ENCODE assay signal across 11 mouse cellular contexts in genomic region chr8:121234915-121235314, GRCm38 (mm10).
DNase-seq lines count a peak whose midpoint lies in the region; ATAC-seq and TF ChIP-seq lines count a peak whose summit lies in the region.
"Had no signal": no experiment of that assay in that cellular context is flagged by ENCODE, and none has a peak within 500 bp of the region (broad histone marks: within the 10 kb centered on the region; RNA-seq: fewer than 3 reads in every experiment).

No protein-coding gene starts in this region.

- no peak overlapping the region for H3K4me3 ChIP-seq in kidney, postnatal 0 days (replicated peaks; ENCODE audit: low read depth, low read length)
- no peak overlapping the region for H3K4me3 ChIP-seq in kidney, embryonic 14.5 days (ENCODE audit: low read length)
- no peak overlapping the region for H3K4me3 ChIP-seq in CH12.LX (replicated peaks in 1 of 3; ENCODE audit: low read depth in 2 of 3, low read length in 2 of 3, poor library complexity in 1 of 3)
- H3K4me3 ChIP-seq: liver, embryonic 13.5 days had no signal

- H3K36me3 ChIP-seq in kidney, postnatal 0 days (ENCODE audit: insufficient read depth, low read length), result no peaks in the 10 kb centered on the region
- no peaks in the 10 kb centered on the region for H3K36me3 ChIP-seq in kidney, embryonic 14.5 days (ENCODE audit: control insufficient read depth, insufficient read depth, low read length)
- H3K36me3 ChIP-seq in CH12.LX (replicated peaks in 1 of 2; ENCODE audit: control insufficient read depth in 1 of 2, insufficient read depth in 1 of 2, low read length in 1 of 2), result no peaks in the 10 kb centered on the region
- H3K36me3 ChIP-seq: liver, embryonic 13.5 days had no signal

- ATAC-seq in kidney, postnatal 0 days (replicated peaks; ENCODE audit: low FRiP score, low read depth), result no peak
- no peak for ATAC-seq in kidney, embryonic 14.5 days (ENCODE audit: low FRiP score, low TSS enrichment)
- ATAC-seq in megakaryocyte progenitor cell, adult 5-6 weeks (replicated peaks; ENCODE audit: poor library complexity), result peak; percentile 75
- ATAC-seq: hindbrain, embryonic 16.5 days had no signal

- H3K9ac ChIP-seq in kidney, postnatal 0 days (ENCODE audit: low read depth, low read length), result no peak overlapping the region
- no peak overlapping the region for H3K9ac ChIP-seq in kidney, embryonic 14.5 days (ENCODE audit: low read depth, low read length)
- no peak overlapping the region for H3K9ac ChIP-seq in CH12.LX (ENCODE audit: insufficient read depth, low read depth)
- H3K9ac ChIP-seq: liver, embryonic 13.5 days had no signal

- no peaks in the 10 kb centered on the region for H3K9me3 ChIP-seq in kidney, postnatal 0 days (replicated peaks; ENCODE audit: low read length)
- H3K9me3 ChIP-seq in kidney, embryonic 14.5 days (ENCODE audit: control insufficient read depth, low read length), result no peaks in the 10 kb centered on the region
- peaks cover 7% of the 10 kb centered on the region for H3K9me3 ChIP-seq in CH12.LX (replicated peaks; ENCODE audit: low read length)
- H3K9me3 ChIP-seq: liver, embryonic 13.5 days had no signal

- no peak overlapping the region for H3K27ac ChIP-seq in kidney, postnatal 0 days
- no peak overlapping the region for H3K27ac ChIP-seq in kidney, embryonic 14.5 days (ENCODE audit: low read depth, low read length)
- H3K27ac ChIP-seq in CH12.LX (ENCODE audit: insufficient read depth, low read depth), result no peak overlapping the region
- H3K27ac ChIP-seq: liver, embryonic 13.5 days had no signal

- in situ Hi-C loops in CH12.LX (cut with MboI; ENCODE audit: low pct_ligation_motif_present, low pct_unique_long_range_greater_than_20kb, low sequenced_read_pairs), result no loop called here

- dilution Hi-C loops in CH12.LX (cut with MboI; ENCODE audit: extremely low pct_ligation_motif_present, extremely low pct_unique_long_range_greater_than_20kb, low sequenced_read_pairs), result no loop called here

- no peak for TF ChIP-seq POLR2A in CH12.LX (IDR thresholded peaks at IDR 0.05; ENCODE audit: low read depth, low read length)
- no peak for TF ChIP-seq POLR2A in brain, embryonic 14.5 days (IDR thresholded peaks at IDR 0.05; ENCODE audit: borderline replicate concordance, extremely low read depth, insufficient read depth, insufficient read length, poor library complexity, severe bottlenecking)

- 71% methylated on average over 7 of the region's 7 CpGs for WGBS in kidney, postnatal 0 days
- WGBS in kidney, embryonic 14.5 days, result 72% methylated on average over 7 of the region's 7 CpGs

- no peak; the same call in 1 of the 2 replicates for TF ChIP-seq RAD21 in CH12.LX (IDR thresholded peaks at IDR 0.05; ENCODE audit: low read depth, low read length)

- DNase-seq in kidney, postnatal 0 days (ENCODE audit: low spot score), result no peak
- no peak for DNase-seq in CH12.LX (ENCODE audit: extremely low read depth)
- DNase-seq in brain, embryonic 14.5 days (ENCODE audit: low read depth), result no peak
- no peak for DNase-seq in layer of hippocampus, postnatal 10 days (ENCODE audit: low spot score in 2 of 2)
- no peak for DNase-seq in spleen, postnatal 36 days (ENCODE audit: low spot score in 2 of 2)
- DNase-seq in right cerebral cortex, postnatal 4 days, result no peak
- DNase-seq: adrenal gland, postnatal 25 days; liver, embryonic 13.5 days had no signal

- TF ChIP-seq CTCF in kidney, postnatal 0 days (IDR thresholded peaks at IDR 0.05; ENCODE audit: low read depth), result peak; percentile 73
- peak; percentile 39 to 66; a peak in 2 of 4 replicates for TF ChIP-seq CTCF in CH12.LX (conservative IDR thresholded peaks at IDR 0.05 in 1 of 2, IDR thresholded peaks at IDR 0.05 in 1 of 2; ENCODE audit: low read depth in 2 of 2, low read length in 2 of 2)
- peak; percentile 66 for TF ChIP-seq CTCF in brain, embryonic 14.5 days (IDR thresholded peaks at IDR 0.05; ENCODE audit: borderline replicate concordance, extremely low read depth, insufficient read depth, insufficient read length)

- H3K4me1 ChIP-seq in kidney, postnatal 0 days (replicated peaks; ENCODE audit: insufficient read depth, low read length), result no peaks in the 10 kb centered on the region; the same call in 1 of the 2 replicates
- H3K4me1 ChIP-seq in kidney, embryonic 14.5 days (ENCODE audit: control insufficient read depth, insufficient read depth, low read length), result peaks cover 5% of the 10 kb centered on the region; the same call in 1 of the 2 replicates
- H3K4me1 ChIP-seq in CH12.LX (ENCODE audit: control insufficient read depth in 1 of 2, insufficient read depth in 2 of 2), result no peaks in the 10 kb centered on the region
- H3K4me1 ChIP-seq: liver, embryonic 13.5 days had no signal

- H3K27me3 ChIP-seq in kidney, postnatal 0 days (ENCODE audit: insufficient read depth, low read length), result no peaks in the 10 kb centered on the region
- no peaks in the 10 kb centered on the region for H3K27me3 ChIP-seq in kidney, embryonic 14.5 days (ENCODE audit: control insufficient read depth, insufficient read depth, low read length)
- peaks cover 37% of the 10 kb centered on the region for H3K27me3 ChIP-seq in CH12.LX (replicated peaks)
- H3K27me3 ChIP-seq: liver, embryonic 13.5 days had no signal

- H3K79me2 ChIP-seq in CH12.LX (replicated peaks; ENCODE audit: control insufficient read depth, extremely low read depth, insufficient read depth, poor library complexity, severe bottlenecking), result no peaks in the 10 kb centered on the region

- no peak for TF ChIP-seq EP300 in CH12.LX (IDR thresholded peaks at IDR 0.05; ENCODE audit: low read length)

- no peak overlapping the region for H3K4me2 ChIP-seq in kidney, postnatal 0 days (ENCODE audit: low read length)
- no peak overlapping the region for H3K4me2 ChIP-seq in kidney, embryonic 14.5 days (replicated peaks; ENCODE audit: low read depth, low read length)
- H3K4me2 ChIP-seq in CH12.LX (ENCODE audit: insufficient read depth, low read depth, poor library complexity, severe bottlenecking), result no peak overlapping the region
- H3K4me2 ChIP-seq: liver, embryonic 13.5 days had no signal

TF ChIP-seq in CH12.LX, 34 proteins besides CTCF, POLR2A, EP300 and RAD21:
- TF ChIP-seq MXI1 (IDR thresholded peaks at IDR 0.05; ENCODE audit: low read depth, low read length), result no peak
- no peak for TF ChIP-seq CHD1 (IDR thresholded peaks at IDR 0.05; ENCODE audit: low read depth, low read length)
- no peak for TF ChIP-seq CHD2 (IDR thresholded peaks at IDR 0.05; ENCODE audit: low read length)
- TF ChIP-seq BHLHE40 (IDR thresholded peaks at IDR 0.05; ENCODE audit: low read depth, low read length), result no peak
- TF ChIP-seq ETS1 (conservative IDR thresholded peaks at IDR 0.05; ENCODE audit: low read depth, low read length), result no peak
